Mouse (Mus musculus): Measurements from ENCODE around the gene Sprr2b.
"Not testable (repeated sequence)": the region's sequence is repeated elsewhere in the genome, so short reads cannot be mapped to it uniquely, and the experiment has no call there.

The Sprr2b gene

DNA sequence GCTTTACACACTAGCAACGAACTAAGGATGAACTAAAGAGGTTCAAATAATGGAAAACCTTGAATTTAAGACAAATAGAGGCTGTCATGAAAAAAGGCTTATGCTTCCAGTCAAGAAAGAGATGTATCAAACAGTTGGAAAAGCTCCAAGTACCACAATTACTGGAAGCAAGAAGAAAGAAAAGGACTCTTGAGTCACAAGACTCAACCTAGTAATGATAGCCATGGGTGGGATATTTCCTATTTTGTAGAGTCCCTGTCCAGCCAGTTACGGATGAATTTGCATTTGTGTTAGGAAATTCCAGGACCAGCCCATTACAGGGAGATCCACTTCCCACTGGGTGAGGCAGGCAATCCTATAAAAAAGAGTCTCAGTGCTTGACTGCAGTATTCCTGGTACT is at the start of gene Sprr2b:
TSS of gene Sprr2b (plus strand) at position 301 of the 400 bp plus-strand sequence.
- in situ Hi-C loops (cut with MboI, MseI) = no loop called here

- in situ Hi-C loops (cut with MboI, MseI) = not testable (repeated sequence)
Observed at GRCm38 (mm10) chr3:92271414-92271985, 44.9 kb upstream of the Sprr2b start.

- in situ Hi-C loops (cut with MboI, MseI) = not testable (repeated sequence)
Observed at GRCm38 (mm10) chr3:92273504-92273903, 42.9 kb upstream of the Sprr2b start.

DNA sequence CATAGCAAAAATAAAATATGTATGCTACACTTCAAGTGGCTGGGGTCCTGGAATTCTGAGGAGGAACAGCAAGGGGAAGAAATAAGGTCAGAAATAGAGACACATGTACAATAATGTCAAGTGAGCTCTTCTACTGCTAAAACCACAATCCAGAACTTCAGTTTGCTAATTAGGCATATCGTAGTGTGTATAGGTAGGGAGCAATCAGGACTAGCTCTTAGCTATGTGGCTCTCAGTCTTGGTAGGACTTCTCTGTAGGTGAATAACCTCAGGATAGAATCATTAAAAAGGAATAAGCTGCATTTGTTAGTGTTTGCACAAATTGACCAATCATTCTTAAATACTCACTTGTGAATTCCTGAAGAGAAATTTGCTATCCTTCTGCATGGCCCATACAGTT is 42.4 kb upstream of the Sprr2b start:
- in situ Hi-C loops (cut with MboI, MseI) = not testable (repeated sequence)

DNA sequence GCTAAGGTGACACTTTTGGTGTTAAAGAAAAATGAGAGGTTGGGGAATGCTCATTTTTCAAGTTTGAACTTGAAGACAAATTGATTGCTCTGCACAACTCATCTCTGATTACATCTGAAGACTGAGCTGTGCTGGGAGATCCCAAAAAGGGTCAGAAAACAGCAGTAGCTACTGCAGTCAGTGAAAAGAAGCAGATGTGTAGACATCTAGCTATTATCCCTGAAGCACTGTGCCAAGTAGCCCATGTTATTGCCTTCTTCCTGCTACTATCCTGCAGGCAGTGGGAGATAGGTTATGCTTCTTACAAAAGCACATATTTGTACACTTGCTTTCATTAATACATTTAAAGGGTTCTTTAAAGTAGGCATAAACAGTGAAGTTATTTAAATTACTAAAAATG is 36.8 kb upstream of the Sprr2b start:
- in situ Hi-C loops (cut with MboI, MseI) = loop anchor here in 1 of 2 experiments (5.0 kb wide), 1 partner anchor 67 kb away; no protein-coding TSS in a partner anchor

GRCm38 (mm10) chr3:92280963-92281606 is 35.3 kb upstream of the Sprr2b start:
- in situ Hi-C loops (cut with MboI, MseI) = loop anchor here in 1 of 2 experiments (5.0 kb wide), 1 partner anchor 69 kb away; no protein-coding TSS in a partner anchor

GRCm38 (mm10) chr3:92285101-92285500 is 31.3 kb upstream of the Sprr2b start, which contains the start of gene Sprr2a3:
TSS of gene Sprr2a3 (plus strand) at chr3:92285417.
- in situ Hi-C loops (cut with MboI, MseI) = loop anchor here in 1 of 2 experiments (5.0 kb wide), 1 partner anchor 33 kb away; no protein-coding TSS in a partner anchor

GRCm38 (mm10) chr3:92288489-92288888 is 27.9 kb upstream of the Sprr2b start:
- in situ Hi-C loops (cut with MboI, MseI) = loop anchor here in 1 of 2 experiments (5.0 kb wide), 1 partner anchor 36 kb away; no protein-coding TSS in a partner anchor

DNA sequence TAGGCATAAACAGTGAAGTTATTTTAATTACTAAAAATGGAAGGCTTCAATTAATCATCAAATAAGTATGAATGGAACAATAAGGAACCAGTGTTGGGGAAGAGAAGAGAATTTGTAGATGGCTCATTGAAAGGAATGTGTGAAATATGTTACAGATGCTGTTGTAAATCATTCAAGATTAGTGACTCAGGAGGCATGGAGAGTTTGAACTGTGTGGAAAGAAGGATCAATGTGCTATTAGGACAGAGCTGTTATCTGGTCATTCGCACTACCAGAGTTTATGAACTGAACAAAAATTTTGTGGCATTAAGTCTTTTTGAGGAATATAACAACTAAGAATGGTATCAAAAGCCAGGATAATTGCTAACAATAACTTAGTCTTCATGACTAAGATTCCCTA is 9.0 kb upstream of the Sprr2b start:
- in situ Hi-C loops (cut with MboI, MseI) = loop anchor here in 1 of 2 experiments (10.0 kb wide), 1 partner anchor 73 kb away; no protein-coding TSS in a partner anchor

DNA sequence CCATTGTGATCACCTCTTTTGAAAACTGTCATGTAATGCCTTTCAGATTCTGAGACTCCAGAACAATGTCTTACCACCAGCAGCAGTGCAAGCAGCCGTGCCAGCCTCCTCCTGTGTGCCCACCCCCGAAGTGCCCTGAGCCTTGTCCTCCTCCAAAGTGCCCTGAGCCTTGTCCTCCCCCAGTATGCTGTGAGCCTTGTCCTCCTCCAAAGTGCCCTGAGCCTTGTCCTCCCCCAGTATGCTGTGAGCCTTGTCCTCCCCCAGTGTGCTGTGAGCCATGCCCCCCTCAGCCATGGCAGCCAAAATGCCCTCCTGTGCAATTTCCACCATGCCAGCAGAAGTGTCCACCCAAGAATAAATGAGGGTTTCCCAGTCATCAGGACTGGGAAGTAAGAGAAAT is 964 bp downstream of the Sprr2b start:
- in situ Hi-C loops (cut with MboI, MseI) = no loop called here

DNA sequence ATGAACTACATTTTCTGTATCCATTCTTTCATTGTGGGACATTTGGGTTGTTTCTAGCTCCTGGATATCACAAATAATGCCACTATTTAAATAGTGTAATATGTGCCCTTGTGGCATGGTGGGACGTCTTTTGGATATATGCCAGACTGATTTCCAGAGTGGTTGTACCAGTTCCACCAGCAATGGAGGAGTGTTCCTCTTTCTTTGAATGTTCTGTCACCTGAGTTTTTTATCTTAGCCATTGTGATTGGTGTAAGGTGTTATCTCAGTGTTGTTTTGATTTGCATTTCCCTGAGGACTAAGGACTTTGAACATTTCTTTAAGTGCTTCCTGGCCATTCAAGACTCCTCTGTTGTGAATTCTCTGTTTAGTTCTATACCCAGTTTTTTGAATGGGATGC is 19.9 kb downstream of the Sprr2b start:
- in situ Hi-C loops (cut with MboI, MseI) = no loop called here

GRCm38 (mm10) chr3:92338840-92339239 is 22.4 kb downstream of the Sprr2b start, which contains the start of gene Sprr2d:
TSS of gene Sprr2d (plus strand) at chr3:92339140.
- in situ Hi-C loops (cut with MboI, MseI) = no loop called here

GRCm38 (mm10) chr3:92351843-92352242 is 35.4 kb downstream of the Sprr2b start, which contains the start of gene Sprr2e:
TSS of gene Sprr2e (plus strand) at chr3:92352143.
- in situ Hi-C loops (cut with MboI, MseI) = loop anchor here in 1 of 2 experiments (10.0 kb wide), 1 partner anchor 497 kb away; no protein-coding TSS in a partner anchor

DNA sequence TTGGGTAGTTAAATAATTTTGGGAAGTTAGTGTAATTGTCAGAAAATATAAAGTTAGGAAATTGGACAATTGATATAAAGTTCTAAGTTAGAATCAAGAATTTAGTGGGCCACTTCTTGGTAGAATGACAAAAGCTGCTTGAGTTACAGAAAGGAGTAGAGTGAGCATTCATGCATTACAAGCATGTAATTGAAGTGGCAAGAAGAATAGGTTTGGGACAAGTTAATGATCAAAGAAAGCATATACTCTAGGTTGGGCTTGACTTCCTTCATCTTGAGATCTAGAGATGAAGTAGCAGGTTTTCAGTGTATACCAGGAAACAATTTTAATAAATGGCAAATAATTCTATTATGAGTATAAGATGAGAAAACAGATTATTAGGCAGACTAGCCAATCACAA is 45.2 kb downstream of the Sprr2b start:
- in situ Hi-C loops (cut with MboI, MseI) = no loop called here

DNA sequence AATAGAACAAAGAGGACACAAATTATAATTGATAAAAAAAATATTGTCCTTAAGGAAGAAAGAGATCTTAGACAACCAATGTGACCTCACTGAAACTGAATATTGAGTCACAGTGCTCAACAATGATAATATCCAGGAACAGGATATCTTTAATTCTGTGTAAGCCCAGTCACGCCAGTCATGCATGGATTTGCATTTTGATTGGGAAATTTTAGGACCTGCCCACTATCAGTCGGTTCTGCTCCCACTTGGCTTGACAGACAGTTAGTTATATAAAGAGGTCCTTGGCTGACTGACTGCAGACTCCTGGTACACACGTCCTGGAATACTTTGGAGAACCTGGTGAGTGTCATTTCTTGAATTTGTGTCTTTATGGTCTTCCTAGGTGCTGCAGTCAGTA is 48.5 kb downstream of the Sprr2b start, which contains the start of gene Sprr2f:
TSS of gene Sprr2f (plus strand) at position 301 of the 400 bp plus-strand sequence.
- in situ Hi-C loops (cut with MboI, MseI) = no loop called here

Data from T-helper 17 cell (primary cell).